Mouse (Mus musculus): ENCODE data around the gene Mrpl47.

DNA sequence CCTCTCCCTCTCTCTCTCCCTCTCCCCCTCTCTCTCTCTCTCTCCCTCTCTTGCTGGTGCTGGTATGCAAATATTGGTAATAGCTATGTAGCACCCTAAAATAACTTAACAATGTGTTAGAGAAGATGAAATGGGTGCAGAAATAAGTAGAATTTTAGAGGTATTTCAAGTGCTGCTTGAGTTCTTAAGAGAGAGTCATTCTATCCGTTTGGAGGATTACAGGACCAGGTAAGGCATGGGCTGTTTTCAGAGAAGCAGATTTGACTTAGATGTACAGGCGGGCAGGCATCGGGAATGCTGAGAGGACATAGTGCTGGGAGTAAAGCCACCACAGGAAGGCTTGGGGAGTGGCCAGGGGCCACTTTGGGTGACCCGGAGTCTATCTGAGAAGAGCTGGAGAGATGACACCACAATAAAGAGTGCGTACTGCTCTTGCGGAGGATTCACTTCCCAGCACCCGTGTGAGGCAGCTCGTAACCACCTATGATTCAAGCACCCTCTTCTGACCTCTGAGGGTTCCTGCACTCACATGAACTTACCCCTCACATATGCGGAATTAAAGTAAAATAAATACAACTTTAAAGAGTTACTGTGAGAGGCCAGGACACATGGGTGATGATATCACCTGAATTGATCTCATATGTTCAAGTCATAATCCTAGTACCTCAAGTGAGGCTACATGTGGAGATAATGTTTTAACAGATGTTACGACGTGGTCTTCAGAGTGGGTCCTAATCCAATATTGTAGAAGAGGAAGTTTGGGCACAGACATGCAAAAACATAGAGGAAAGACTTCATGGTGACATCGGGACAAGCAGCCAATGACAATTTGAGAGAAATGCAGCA, 42.4 kb downstream of the Mrpl47 start:
- TF ChIP-seq CTCF (IDR thresholded peaks at IDR 0.05; ENCODE audit: borderline replicate concordance, control insufficient read depth, extremely low read depth, insufficient read depth, low read length, poor library complexity) (no peak), POLR2A (IDR thresholded peaks at IDR 0.05; ENCODE audit: control insufficient read depth, extremely low read depth, insufficient read depth, low read length, poor library complexity) (no peak)
